Mouse (Mus musculus) left cerebral cortex, adult 9 months (tissue): ENCODE results near the gene Acat3.
"Not testable (repeated sequence)": the region's sequence is repeated elsewhere in the genome, so short reads cannot be mapped to it uniquely, and the experiment has no call there.

Source experiments
- DNase-seq, 2 experiments: peaks; one replicate each; pipeline ENCODE4 v3.0.0; 2022; ENCODE audit warnings: low spot score in 2 of 2

Gene Acat3

DNA sequence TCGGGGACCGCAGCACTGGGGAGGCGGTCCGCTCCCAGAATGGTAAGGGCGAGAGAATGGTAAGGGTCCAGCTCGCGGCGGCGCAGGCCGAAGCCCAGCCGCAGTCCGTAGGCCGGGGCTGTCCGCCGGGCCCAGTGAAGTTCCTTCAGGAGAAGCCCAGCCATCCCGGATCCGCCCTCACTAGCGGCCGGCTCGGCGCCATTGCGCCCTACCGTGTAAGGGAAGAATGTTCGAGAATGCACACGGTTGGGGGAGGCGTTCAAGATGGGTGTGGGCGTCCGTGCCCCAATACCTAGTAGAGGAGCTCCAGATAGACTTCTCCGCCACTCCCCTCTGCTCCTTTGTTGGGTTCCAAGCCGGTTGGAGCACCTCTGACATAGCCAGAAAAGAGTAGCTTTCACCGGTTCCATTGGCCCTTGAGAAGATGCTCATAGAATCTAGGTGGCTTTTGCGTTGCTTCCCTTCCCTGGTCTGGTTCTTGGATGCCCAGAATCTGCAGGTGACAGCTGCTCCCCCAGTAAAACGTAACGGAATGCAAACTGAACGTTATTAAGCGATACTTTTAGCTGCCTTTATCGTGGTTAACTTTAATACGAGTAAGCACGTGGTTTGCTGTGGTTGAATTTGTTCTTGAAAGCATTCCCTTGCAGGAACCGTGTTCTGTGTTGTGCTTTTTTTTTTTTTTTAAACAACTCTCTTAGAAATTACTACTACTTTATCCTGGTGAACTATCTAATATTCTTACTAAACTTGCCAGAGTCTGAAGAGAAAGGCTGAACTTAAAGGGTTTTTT is 23.6 kb downstream of the Acat3 start:
- peak in 1 of 2 experiments; percentile 48 for DNase-seq

DNA sequence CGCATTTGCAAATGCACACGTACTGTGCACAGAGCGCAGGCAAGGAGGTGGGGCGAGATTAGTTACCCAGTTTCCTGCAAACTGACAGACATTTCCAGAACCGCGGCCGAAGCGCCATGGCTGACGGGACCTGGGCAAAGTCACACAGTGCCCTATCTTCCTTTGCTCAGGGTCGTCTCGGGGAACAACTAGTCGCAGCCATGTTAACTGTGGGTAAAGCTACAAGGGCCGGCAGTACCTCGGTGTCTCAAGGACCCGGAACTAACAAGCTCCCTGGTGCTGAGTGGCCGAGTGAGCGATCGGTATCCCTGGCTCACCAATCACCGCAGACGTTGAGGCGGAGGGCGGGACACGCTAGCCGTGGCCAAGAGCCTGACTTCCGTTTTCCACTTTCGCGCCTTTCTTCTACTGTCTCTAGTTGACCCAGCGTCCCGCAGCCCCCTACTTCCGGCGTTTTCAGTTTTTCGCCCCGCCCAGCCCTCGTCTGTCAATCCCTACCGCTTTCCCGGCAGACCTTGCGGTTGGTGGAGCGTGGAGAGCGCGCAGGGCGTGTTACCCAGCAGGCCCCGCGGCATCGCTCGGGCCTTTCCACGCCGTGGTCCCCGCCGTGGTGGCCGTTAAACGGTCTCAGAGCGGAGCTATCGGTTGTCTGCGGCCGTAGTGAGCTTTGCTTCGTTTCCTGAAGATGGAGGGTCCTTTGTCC is 24.4 kb downstream of the Acat3 start, which contains the start of gene Mrpl18:
Gene Mrpl18, minus strand, starts transcription at position 465 of the 703 bp plus-strand sequence.
- DNase-seq = peak; percentile 99 to 100

DNA sequence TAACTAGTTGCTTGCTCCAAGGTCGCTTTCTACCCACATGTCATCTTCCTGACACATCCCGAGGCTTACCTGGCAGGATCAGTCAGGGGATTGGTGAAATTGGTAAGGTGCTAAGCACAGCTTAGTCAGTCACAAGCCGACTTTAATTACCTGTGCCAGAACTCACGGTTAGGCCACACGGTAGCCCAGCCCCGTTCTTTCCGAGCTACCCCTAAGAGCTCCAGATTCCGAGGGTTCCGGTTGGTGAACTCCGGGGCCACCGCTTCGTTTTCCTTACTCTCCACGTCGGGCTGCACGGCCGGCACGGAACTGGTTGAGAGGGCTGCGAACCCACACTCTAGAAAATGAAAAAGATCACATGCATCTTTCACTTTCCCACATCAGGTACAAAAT is 24.9 kb downstream of the Acat3 start, which contains the start of gene Tcp1:
Gene Tcp1, plus strand, starts transcription at position 214 of the 393 bp plus-strand sequence.
- DNase-seq = no peak

DNA sequence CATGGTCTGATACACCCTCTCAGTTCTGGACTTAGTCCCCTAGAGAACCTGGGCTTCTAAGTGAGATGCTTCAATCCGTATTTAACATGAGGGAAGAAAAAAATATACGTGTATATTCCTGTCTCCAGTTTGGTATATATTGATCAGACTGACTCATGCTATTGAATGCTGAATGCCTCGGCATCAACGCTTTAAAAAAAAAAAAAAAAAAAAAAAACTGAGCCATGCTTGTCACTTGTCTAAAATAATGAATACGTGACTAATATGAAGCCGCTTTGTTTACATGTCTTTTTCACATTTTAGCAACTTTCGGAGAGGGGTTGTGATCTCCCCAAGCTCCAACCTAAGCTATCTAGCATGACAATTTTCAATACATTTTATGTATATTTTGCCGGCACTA is 30.0 kb downstream of the Acat3 start:
- no peak for DNase-seq

DNA sequence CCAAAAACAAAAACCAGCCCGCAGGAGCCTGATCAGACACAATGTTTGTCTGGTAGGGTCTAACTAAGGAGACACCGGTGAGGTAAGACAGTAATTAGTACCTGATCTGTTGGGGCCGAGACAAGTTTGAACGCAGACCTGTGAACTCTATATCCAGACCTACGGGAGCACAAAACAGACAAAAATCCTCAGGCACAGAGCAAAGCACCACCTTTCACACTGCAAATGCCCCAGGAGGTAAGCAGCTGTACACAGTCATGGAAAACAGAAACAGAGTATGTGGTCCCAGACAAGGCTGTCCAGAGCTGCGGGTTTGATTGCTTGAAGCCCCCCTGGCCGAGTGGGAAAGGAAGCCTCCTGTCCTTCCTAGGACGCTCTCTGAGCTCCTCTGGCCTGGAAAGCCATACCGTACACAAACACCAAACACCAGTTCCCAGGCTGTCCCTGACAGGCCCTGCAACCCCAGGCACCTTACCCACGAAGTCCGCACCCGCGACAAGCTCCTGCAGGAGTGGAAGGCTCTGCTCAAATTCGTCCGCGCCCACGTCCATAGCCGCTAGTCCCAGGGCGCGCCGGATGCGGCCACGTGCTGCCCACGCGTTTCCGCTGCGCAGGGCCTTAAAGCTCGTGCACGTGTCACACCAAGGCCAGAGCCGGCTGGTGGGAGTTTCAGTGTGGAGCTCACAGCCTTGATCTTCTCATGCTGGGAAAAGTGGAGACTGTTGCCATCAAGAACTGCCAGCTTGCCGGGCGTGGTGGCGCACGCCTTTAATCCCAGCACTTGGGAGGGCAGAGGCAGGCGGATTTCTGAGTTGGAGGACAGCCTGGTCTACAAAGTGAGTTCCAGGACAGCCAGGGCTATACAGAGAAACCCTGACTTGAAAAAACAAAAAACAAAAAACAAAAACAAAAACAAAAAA is 30.8 kb downstream of the Acat3 start, which contains the start of gene Pnldc1:
Gene Pnldc1, minus strand, starts transcription at position 870 of the 920 bp plus-strand sequence.
- DNase-seq = no peak

DNA sequence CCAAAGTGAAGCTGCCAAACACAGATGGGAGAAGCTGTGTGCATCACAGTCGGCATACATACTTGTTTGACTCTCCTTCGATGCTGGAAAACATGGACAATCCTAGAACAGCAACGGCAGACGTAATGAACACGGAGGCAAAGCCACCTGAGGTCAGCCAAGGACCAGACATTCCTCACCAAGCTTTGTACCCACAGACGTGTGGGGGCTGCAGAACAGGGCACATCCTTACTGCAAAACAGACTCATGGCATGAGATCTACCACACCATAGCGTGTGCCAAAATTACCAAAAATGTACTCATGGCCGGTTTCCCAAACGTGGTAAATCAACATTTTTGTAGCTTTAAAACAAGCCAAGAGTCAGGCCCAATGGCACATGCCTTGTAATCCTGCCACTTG is 34.0 kb downstream of the Acat3 start:
- DNase-seq = no peak

DNA sequence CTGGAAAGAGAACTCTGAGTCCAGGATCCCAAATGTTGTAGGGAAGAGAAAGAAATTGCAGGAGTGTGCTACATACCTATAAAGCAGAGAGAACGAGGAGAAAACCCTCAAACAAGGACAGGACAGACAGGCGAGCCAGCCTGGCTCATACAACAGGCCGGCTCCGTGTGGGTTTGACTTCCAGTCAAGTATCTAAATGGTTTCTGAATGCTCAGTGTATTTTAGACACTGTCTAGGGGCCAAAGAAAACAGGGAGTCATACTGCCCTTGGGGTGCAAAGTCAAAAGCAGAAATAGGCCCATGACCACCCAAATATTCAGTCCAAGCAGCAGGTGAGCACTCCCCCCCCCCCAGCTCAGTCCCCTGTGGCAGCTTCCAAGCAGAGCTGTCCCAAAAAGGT is 34.6 kb downstream of the Acat3 start:
- DNase-seq = no peak

DNA sequence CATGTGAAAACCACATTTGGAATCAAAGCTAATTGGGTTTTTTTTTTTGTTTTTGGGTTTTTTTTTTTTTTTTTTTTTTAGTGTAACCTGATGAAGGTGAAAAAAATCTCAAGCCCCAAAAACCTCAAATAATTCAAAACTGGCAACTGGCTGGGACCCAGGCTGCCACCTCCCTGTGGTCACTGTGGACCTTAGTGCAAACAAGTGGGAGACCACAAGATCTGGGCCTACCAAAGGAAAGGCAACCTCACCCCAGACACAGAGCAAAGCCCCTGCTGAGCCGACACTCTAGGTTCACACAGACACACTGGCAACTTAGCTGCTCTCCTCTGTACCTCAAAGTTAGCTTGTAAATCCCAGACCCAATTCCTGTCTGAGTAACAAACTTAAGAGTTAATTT is 36.1 kb downstream of the Acat3 start:
- DNase-seq = no peak

DNA sequence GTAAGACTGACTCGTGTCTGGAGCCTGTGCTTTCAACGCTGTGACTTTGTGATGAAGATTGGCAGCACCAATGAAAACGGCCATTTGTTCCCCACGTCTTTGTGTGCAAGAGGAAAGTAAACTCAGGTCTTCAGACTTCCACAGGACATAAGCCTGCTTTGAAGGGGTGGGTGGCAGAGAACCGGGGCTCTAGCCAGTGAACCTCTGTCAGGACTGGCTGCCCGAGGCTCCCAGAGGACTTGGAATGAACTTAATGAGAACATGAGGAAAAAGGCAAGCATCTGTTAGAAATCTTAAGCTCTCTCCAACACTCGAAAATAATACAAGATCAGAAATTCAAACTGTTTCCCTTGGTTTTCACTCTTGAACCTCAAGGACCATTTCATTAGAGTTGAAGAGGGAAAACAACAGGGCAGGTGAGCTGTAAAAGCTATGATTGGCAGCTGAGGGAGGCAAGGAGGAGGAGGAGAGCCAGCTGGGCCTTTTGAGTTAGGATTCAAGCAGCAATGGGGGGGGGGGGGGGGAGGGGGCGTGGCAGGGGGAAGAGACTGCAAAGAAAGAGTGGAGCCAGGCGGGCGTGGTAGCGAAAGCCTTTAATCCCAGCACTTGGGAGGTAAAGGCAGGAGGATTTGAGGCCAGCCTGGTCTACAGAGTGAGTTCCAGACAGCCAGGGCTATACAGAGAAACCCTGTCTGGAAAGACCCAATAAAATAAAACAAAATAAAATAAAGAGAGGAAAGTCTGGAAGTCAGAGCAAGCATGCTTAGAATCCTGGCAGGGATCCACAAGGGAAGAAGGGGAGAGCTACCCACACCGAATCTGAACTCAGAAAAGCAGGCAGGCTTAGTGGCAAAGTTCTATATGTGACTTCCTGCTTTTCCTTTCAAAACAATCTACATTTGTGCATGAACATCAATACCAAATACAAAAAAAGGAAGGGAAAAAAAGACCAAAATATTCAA is 36.7 kb downstream of the Acat3 start:
- DNase-seq = no peak

DNA sequence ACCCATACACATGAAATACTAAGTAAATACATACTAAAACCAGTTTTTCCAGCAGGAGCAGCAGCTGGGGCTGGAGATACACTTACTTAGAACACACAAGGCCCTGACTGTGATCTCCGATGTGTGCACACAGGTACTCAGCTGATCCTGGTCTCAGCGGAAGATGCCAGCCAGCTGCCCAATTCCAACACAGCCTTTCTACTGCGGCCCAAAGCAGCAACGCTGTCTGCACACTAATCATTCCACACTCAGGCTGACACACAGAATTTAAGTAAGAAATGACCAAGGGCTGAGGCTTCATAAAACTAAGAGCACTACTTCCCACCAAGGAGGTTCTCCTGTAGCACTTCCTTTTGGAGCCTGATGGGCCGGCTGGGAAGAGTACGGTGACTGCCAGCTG is 38.1 kb downstream of the Acat3 start:
- DNase-seq = no peak

DNA sequence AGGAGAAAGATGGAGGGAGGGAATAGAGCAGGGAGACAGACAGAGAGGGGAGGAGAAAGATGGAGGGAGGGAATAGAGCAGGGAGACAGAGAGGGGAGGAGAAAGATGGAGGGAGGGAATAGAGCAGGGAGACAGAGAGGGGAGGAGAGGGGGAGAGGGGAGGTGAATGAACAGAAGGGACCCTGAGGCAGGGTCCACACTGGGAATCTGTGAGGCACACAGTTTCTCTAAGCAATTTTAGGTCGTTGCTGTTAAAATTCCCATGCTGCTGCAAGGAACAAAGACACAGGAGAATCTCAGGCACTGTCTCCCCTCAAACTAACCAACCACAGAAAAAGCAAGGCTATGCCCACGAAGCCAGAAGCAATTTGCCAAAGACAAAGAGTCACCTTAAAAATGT is 41.8 kb downstream of the Acat3 start:
- not testable (repeated sequence) for DNase-seq

DNA sequence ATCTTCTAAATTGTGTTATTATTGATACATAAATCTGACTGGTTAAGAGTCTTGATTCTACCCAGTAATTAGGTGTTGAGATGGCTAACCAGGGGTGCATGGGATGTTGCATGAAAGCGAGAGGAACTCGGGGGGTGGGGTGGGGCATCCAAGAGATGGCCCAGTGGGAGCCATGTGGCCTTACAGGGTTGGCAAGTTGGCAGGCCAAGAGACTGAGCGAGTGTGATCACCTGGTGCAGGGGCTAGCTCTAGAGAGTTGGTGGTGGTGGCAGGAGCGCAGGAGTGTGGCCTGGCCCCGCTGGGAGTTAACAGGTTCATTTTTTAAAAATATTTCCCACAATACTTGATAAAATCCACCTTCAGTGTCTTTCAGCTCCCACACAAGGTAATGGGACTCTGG is 42.7 kb downstream of the Acat3 start:
- no peak for DNase-seq

DNA sequence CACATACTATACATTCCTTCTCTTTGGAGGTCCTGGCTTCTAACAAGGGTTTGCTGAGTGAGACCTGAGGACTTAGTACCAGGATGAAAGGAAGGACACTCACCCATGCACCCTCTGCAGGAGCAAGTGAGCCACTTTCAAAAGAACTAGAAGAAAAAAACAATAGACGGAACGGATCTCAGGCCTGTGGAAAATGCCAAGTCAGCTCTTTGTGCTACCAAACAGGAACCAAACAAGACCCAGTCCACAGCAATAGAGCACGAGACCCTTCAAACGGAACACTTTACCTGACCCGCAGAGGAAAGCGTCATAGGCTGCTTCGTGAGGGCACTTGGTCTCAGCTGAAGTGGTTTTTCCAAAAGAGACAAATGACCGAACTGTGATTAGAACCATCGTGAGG is 48.4 kb downstream of the Acat3 start:
- DNase-seq = no peak

DNA sequence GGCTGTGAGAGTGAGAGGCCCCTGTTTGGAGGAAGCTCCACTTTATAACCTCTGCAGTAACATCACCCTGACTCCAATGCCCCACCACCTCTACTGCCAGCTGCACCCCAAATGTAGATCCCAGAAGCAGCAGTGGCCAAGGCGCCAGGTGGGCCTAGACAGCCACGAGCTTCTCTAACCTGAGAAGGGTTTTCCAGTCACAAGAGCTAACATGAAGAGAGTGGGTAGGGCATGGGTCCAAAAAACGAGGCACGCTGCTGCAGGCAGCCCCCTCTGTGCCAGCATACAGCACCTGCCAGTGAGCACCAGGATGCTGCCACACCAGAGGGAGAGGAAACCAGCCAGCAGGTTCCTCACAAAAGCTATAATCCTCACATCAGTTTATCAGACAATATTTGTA is 49.3 kb downstream of the Acat3 start:
- no peak for DNase-seq

DNA sequence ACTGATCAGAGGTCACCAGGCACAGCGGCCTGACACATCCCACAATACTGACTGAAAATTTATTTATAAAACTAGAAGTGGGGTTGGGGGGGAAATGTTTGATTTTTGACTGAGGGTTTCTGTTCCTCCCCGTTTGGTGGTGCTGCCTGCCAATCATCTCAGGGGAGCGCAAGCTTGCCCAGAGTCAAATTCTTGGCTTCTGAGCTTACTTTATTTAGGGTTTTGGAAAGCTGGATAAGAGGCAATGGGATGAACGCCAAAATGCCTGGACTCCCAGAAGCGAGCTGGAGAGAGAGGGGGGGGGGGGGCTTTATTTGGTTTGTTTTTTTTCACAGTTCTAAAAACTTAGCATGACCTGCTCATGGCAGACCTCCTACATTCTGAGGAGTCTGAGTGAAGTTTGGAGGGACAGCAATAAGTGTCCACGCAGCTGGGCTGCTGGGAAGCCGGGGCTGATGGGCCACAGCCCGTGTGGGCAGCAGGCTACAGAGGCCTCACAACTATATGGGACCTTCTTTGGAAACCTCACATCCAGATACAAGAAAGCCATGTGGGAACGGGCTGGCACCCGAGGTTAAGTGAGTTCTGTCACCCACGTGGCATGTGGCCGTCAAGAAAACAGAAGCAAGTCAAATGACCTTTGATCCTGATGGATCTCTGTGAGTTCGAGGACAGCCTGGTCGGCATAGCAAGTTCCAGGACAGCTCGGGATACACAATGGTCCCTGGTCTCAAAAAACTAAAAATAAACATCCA is 53.2 kb downstream of the Acat3 start:
- no peak for DNase-seq

DNA sequence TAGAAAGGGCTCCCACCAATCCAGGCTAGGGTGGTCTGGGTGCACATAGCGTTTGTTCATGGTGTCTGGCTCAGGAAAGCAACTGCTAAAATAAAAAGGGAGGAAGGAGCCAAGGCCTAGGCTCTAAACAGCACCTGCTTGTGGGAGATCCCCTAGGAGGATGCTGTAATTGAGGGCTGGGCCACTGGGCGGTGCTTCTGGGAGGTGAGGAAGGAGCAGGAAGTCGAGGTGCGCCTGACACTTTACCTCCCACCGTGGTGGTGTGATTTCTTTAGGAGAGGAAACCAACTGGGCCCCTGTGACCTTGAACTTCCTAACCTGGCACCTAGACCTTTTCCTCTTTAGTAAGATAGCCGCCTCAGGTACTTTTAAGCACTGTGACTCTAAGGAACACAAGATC is 53.8 kb downstream of the Acat3 start:
- DNase-seq = no peak

DNA sequence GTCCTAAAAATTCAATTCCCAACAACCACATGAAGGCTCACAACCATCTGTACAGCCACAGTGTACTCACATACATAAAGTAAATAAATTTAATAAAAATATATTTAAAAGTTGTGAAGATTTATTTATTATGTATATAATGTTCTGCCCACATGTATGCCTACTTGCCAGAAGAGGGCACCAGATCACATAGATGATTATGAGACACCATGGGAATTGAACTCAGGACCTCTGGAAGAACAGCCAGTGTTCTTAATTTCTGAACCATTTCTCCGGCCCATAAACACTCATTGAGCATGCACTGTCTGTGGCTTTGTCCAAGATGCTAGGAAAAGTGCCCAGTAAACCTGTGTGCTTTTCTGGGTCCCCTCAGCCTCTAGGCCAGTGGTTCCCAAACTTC is 59.2 kb downstream of the Acat3 start:
- DNase-seq = no peak

DNA sequence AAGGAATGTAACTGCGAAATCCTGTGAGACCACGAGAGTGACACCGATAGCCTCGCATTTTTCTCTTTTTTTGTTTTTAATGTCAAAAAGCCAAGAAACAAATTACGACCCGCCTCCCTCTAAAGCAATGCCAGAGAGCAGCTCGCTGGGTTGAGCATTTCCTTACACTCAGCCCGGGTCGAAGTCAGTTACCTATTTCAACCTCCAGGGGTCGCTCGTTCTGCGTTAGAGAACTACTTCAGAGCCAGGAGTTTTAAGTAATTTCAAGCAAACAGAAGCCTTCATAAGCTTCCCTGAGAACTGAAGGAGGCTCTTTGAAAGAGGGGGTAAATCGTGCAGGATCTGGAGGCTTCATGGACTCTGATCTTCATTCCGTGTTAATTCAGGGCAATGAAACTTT is 60.2 kb downstream of the Acat3 start:
- peak; percentile 42 to 92 for DNase-seq

DNA sequence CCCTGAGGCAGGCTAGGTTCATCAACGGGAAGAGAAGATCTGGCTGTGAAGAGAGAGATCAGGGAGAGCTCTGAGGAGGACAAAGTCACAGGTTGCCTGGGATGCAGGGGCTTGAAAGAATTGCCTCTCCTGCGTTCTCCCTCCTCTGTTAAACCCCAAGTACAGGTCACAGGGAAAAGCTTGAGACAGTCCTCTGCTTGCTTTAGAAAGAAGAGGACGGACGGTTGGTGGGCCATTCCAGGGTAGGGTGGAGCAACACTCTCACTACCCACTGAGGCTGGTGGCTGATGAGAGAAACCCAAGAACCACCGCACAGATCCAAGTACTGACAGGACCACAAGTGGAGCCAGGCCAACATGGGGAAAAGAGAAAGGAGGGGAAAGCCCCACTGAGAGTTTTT is 64.7 kb downstream of the Acat3 start, which contains the start of gene Mrgprh:
Gene Mrgprh, plus strand, starts transcription at position 301 of the 400 bp plus-strand sequence.
- DNase-seq = no peak
